Mouse (Mus musculus): Measurements from ENCODE around the gene Dnaic2. TPM values are rescaled to one million over a fixed set of nuclear protein-coding genes. Genes with fewer than 3 reads are reported as not detected.
A peak's percentile ranks its signal among the peaks of the same experiment; 100 is the strongest.

The Dnaic2 gene
- total and polyA plus RNA-seq, 2 experiments from 2014 or later, result 3.2 to 3.8 TPM

DNA sequence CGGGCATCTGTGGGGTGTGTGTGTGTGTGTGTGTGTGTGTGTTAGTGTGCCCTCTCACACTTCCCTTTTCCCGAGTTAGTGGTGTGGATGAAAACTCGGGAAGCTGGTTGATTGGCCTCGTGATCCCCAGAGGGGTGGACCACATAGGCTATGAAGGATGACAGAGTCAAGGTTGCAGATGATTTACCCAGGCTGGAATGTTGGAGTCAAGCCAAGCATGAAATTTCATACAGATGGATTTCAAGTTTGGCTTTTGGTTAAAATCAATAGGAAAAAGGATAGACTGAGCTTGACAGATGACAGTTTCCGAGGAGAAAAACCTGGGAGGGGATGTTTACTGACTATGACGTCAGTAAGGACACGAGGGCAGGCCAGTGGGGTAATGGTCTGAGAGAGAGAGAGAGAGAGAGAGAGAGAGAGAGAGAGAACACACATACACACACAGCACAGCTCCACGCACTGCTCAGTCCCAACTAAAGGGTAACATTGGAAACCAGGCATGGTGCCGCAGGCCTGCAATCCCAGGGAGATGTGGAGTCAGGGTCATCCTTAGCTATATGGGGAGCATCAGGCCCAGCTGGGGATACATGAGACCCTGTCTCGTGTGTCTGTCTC is 39.5 kb upstream of the Dnaic2 start:
- ATAC-seq (ENCODE audit: low FRiP score) (no peak), DNase-seq (ENCODE audit: low spot score) (peak; percentile 27)
- WGBS, result 59% methylated on average over 10 of the region's 10 CpGs
- TF ChIP-seq CTCF (IDR thresholded peaks at IDR 0.05), result no peak
- no peaks in the 10 kb centered on the region for H3K36me3 ChIP-seq (ENCODE audit: insufficient read depth, low read length)
- no peak overlapping the region for H3K9ac ChIP-seq (replicated peaks; ENCODE audit: low read length, poor library complexity, severe bottlenecking)
- no peaks in the 10 kb centered on the region for H3K27me3 ChIP-seq (ENCODE audit: insufficient read depth, low read length)
- H3K4me1 ChIP-seq (ENCODE audit: insufficient read depth, low read length), result no peaks in the 10 kb centered on the region
- H3K27ac ChIP-seq (ENCODE audit: low read depth, low read length), result no peak overlapping the region
- no peaks in the 10 kb centered on the region for H3K9me3 ChIP-seq (ENCODE audit: low read length)
- no peak overlapping the region for H3K4me3 ChIP-seq (ENCODE audit: low read depth, low read length)
- no peak overlapping the region for H3K4me2 ChIP-seq (ENCODE audit: low read depth, low read length, poor library complexity, severe bottlenecking)

DNA sequence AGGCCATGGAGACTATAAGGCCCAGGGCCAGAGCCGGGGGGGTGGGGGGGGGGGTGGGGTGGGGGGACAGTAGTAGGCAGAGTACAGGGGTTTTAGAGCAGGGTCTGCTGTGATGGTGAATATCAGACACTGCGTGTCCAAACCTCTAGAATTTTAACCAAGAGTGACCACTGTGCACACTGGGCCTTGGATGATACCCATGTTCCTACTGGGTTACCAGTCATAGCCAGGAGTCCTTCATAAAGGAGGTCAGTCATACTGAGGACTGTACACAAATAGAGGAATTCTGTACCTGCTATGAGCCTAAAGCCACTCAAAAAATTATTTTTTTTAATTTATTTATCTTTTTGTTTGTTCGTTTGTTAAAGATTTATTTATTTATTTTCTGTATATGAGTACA is 38.5 kb upstream of the Dnaic2 start:
- TF ChIP-seq CTCF (IDR thresholded peaks at IDR 0.05), result no peak
- no peak for DNase-seq (ENCODE audit: low spot score)
- H3K9me3 ChIP-seq (ENCODE audit: low read length), result no peaks in the 10 kb centered on the region
- no peaks in the 10 kb centered on the region for H3K27me3 ChIP-seq (ENCODE audit: insufficient read depth, low read length)
- H3K36me3 ChIP-seq (ENCODE audit: insufficient read depth, low read length), result no peaks in the 10 kb centered on the region
- H3K4me3 ChIP-seq (ENCODE audit: low read depth, low read length), result no peak overlapping the region
- H3K4me2 ChIP-seq (ENCODE audit: low read depth, low read length, poor library complexity, severe bottlenecking), result no peak overlapping the region
- H3K4me1 ChIP-seq (ENCODE audit: insufficient read depth, low read length), result no peaks in the 10 kb centered on the region
- no peak overlapping the region for H3K9ac ChIP-seq (replicated peaks; ENCODE audit: low read length, poor library complexity, severe bottlenecking)
- no peak for ATAC-seq (ENCODE audit: low FRiP score)
- 81% methylated on average over 3 of the region's 3 CpGs for WGBS
- no peak overlapping the region for H3K27ac ChIP-seq (ENCODE audit: low read depth, low read length)

DNA sequence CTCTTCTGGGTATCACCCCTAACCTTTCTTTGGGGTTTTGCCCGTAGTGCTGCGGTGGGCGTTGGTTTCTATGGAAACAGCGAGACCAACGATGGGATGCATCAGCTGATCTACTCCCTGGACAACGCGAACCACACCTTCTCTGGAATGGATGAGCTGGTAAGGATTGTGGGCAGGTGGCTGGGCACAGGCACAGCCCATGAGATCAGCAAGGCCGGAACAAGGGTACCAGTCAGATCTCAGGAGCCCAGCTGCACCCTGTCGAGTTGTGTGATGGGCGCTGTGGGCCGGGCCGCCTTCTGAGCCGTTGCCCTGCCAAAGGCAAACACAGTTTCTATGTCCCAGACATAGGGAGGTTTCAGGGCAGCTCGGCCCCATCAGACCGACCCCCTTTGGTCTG is 37.0 kb upstream of the Dnaic2 start:
- no peaks in the 10 kb centered on the region for H3K36me3 ChIP-seq (ENCODE audit: insufficient read depth, low read length)
- no peak for TF ChIP-seq CTCF (IDR thresholded peaks at IDR 0.05)
- H3K9ac ChIP-seq (replicated peaks; ENCODE audit: low read length, poor library complexity, severe bottlenecking), result no peak overlapping the region
- H3K27me3 ChIP-seq (ENCODE audit: insufficient read depth, low read length), result no peaks in the 10 kb centered on the region
- 88% methylated on average over 15 of the region's 15 CpGs for WGBS
- no peaks in the 10 kb centered on the region for H3K9me3 ChIP-seq (ENCODE audit: low read length)
- no peak overlapping the region for H3K4me2 ChIP-seq (ENCODE audit: low read depth, low read length, poor library complexity, severe bottlenecking)
- H3K4me3 ChIP-seq (ENCODE audit: low read depth, low read length), result no peak overlapping the region
- no peaks in the 10 kb centered on the region for H3K4me1 ChIP-seq (ENCODE audit: insufficient read depth, low read length)
- ATAC-seq (ENCODE audit: low FRiP score), result no peak
- DNase-seq (ENCODE audit: low spot score), result no peak
- no peak overlapping the region for H3K27ac ChIP-seq (ENCODE audit: low read depth, low read length)

DNA sequence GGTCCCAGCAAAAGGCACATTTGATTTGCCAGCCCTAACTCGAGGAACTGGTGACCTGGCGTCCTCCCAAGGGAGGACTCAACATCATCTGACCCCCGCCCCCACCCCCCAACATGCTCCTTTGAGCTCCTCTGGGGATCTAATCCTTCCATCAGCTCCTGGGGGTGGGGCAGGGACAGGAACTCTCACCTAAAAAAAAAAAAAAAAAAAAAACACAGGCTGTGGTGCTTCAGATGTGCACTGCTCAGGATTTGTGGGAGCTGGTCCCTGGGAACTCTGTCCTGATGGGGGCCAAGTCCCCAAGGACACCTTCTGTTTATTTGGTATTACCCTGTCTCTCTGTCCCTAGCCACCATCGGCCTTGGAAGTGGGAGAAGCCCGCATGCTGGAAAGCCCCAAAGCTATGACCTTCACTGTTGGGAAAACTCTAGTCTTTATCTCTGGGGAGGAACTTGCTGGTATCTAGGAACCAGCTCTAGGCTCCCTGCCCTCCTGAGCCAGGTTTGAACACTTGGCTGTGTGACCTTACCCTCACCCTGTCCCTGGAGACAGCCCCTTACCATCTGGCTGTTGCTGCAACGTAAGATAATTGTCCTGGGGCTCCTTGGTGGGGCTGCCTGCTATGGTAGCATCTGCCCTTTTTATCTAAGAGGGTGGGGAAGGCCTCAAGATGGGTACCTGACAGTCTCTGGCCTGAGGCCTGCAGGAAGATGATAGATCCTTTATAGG is 35.6 kb upstream of the Dnaic2 start:
- Histone ChIP-seq H3K36me3 (ENCODE audit: insufficient read depth, low read length) (no peaks in the 10 kb centered on the region), H3K9me3 (ENCODE audit: low read length) (no peaks in the 10 kb centered on the region), H3K9ac (replicated peaks; ENCODE audit: low read length, poor library complexity, severe bottlenecking) (no peak overlapping the region), H3K4me1 (ENCODE audit: insufficient read depth, low read length) (no peaks in the 10 kb centered on the region), H3K27ac (ENCODE audit: low read depth, low read length) (no peak overlapping the region), H3K4me3 (ENCODE audit: low read depth, low read length) (no peak overlapping the region), H3K27me3 (ENCODE audit: insufficient read depth, low read length) (no peaks in the 10 kb centered on the region), H3K4me2 (ENCODE audit: low read depth, low read length, poor library complexity, severe bottlenecking) (no peak overlapping the region)
- WGBS, result 61% methylated on average over 6 of the region's 6 CpGs
- TF ChIP-seq CTCF (IDR thresholded peaks at IDR 0.05), result no peak
- ATAC-seq (ENCODE audit: low FRiP score), result no peak
- DNase-seq (ENCODE audit: low spot score), result no peak

DNA sequence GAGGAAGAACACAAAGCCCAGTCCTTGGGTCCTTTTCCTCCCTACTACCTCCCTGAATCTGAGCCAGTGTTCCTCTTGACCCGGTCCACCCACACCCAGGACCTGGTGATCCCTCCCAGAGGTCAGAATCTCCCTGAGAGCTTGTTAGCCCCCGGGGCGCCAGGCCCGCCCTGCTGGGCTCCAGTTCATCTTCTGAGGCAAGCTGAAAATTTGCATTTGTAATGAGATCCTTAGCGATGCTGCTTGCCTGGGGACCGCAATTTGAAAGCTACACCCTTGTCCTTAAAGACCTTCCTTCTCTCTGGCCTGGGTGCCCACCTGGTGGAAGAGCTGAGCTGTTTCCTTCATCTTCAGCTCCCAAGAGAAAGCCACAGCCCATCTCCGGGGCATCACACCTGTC is 34.6 kb upstream of the Dnaic2 start:
- Histone ChIP-seq H3K36me3 (ENCODE audit: insufficient read depth, low read length) (no peaks in the 10 kb centered on the region), H3K9ac (replicated peaks; ENCODE audit: low read length, poor library complexity, severe bottlenecking) (no peak overlapping the region), H3K27me3 (ENCODE audit: insufficient read depth, low read length) (no peaks in the 10 kb centered on the region), H3K27ac (ENCODE audit: low read depth, low read length) (no peak overlapping the region), H3K4me1 (ENCODE audit: insufficient read depth, low read length) (no peaks in the 10 kb centered on the region), H3K4me3 (ENCODE audit: low read depth, low read length) (no peak overlapping the region), H3K4me2 (ENCODE audit: low read depth, low read length, poor library complexity, severe bottlenecking) (no peak overlapping the region), H3K9me3 (ENCODE audit: low read length) (no peaks in the 10 kb centered on the region)
- no peak for DNase-seq (ENCODE audit: low spot score)
- 39% methylated on average over 7 of the region's 7 CpGs for WGBS
- ATAC-seq (ENCODE audit: low FRiP score), result no peak
- TF ChIP-seq CTCF (IDR thresholded peaks at IDR 0.05), result no peak

DNA sequence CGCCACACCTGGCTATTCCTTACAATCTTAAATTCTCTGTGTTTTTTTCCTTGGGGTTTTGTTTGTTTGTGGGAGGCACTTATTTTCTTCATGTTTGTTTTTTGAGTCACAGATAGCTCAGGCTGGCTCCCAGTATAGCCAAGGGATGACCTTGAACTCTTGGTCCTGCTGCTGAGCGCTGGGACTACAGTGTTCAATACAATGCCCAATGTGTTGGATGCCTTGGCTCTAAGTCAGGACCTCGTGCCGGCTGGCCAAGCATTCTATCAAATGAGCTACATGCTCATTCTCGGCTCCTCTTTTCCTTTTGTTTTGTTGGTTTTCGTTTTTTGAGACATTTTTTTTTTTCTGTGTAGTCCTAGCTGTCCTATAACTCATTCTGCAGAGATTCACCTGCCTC is 33.8 kb upstream of the Dnaic2 start:
- Histone ChIP-seq H3K27me3 (ENCODE audit: insufficient read depth, low read length) (no peaks in the 10 kb centered on the region), H3K36me3 (ENCODE audit: insufficient read depth, low read length) (no peaks in the 10 kb centered on the region), H3K4me3 (ENCODE audit: low read depth, low read length) (no peak overlapping the region), H3K4me2 (ENCODE audit: low read depth, low read length, poor library complexity, severe bottlenecking) (no peak overlapping the region), H3K9me3 (ENCODE audit: low read length) (no peaks in the 10 kb centered on the region), H3K9ac (replicated peaks; ENCODE audit: low read length, poor library complexity, severe bottlenecking) (no peak overlapping the region), H3K27ac (ENCODE audit: low read depth, low read length) (no peak overlapping the region), H3K4me1 (ENCODE audit: insufficient read depth, low read length) (no peaks in the 10 kb centered on the region)
- 90% methylated on average over 6 of the region's 6 CpGs for WGBS
- ATAC-seq (ENCODE audit: low FRiP score) (no peak), DNase-seq (ENCODE audit: low spot score) (no peak)
- TF ChIP-seq CTCF (IDR thresholded peaks at IDR 0.05), result no peak
